Mouse (Mus musculus) embryonic facial prominence, embryonic 11.5 days (tissue): ENCODE results near the gene Eif2ak4. TPM values are rescaled to one million over a fixed set of nuclear protein-coding genes. Genes with fewer than 3 reads are reported as not detected.

ENCODE experiments used
- ATAC-seq: fragments of 200-750 bp; cut with Nextera tagmentation; replicated peaks from 2 replicates; pipeline ENCODE4 v1.8.0; 2017; ENCODE audit warnings: low read depth; ENCODE audit not compliant: insufficient number of reproducible peaks, low FRiP score, low TSS enrichment
- DNase-seq: peaks from one replicate; pipeline ENCODE4 v3.0.0-alpha.2; 2015; ENCODE audit warnings: low spot score
- H3K27ac ChIP-seq: fragments of 300-500 bp; sonication (generic); replicated peaks from 2 replicates; pipeline ENCODE4 v1.5.1; 2014; ENCODE audit warnings: mild to moderate bottlenecking, low read depth, low read length, control low read depth
- H3K27me3 ChIP-seq: fragments of 300-500 bp; sonication (generic); 2 replicates; pipeline ENCODE4 v1.6.1; 2014; ENCODE audit warnings: mild to moderate bottlenecking, low read length, moderate library complexity, mixed read lengths; ENCODE audit not compliant: control insufficient read depth, insufficient read depth
- H3K36me3 ChIP-seq: fragments of 300-500 bp; sonication (generic); replicated peaks from 2 replicates; pipeline ENCODE4 v1.6.1; 2014; ENCODE audit warnings: low read depth, mild to moderate bottlenecking, low read length, moderate library complexity, mixed read lengths; ENCODE audit not compliant: control insufficient read depth, insufficient read depth
- H3K4me1 ChIP-seq: fragments of 300-500 bp; sonication (generic); 2 replicates; pipeline ENCODE4 v1.6.1; 2014; ENCODE audit warnings: low read length, mixed read lengths; ENCODE audit not compliant: control insufficient read depth, insufficient read depth
- H3K4me2 ChIP-seq: fragments of 300-500 bp; sonication (generic); 2 replicates; pipeline ENCODE4 v1.6.1; 2014; ENCODE audit warnings: low read depth, mild to moderate bottlenecking, control low read depth, low read length, moderate library complexity
- H3K4me3 ChIP-seq: fragments of 300-500 bp; sonication (generic); 2 replicates; pipeline ENCODE4 v1.5.1; 2014; ENCODE audit warnings: low read depth, low read length, control low read depth
- H3K9ac ChIP-seq: fragments of 300-500 bp; sonication (generic); replicated peaks from 2 replicates; pipeline ENCODE4 v1.6.1; 2014; ENCODE audit warnings: mild to moderate bottlenecking, control low read depth, low read length
- H3K9me3 ChIP-seq: fragments of 300-500 bp; sonication (generic); replicated peaks from 2 replicates; pipeline ENCODE4 v1.6.1; 2016; ENCODE audit warnings: mild to moderate bottlenecking, low read length, inconsistent platforms, mixed read lengths; ENCODE audit not compliant: control insufficient read depth
- WGBS: fragments of 180-500 bp; shearing (Covaris S2); extraction: QIAGEN DNeasy Blood & Tissue Kit; methylation state at CpG from one replicate; pipeline ENCODE4 v1.1.7; 2014; 5-methylcytosine and 5-hydroxymethylcytosine counted together
- polyA plus RNA-seq: library from polyadenylated mRNA; unstranded; fragments of >200 nt; fragmentation: Nextera tagmentation; extraction: Ambion mirVana; gene quantifications from 2 replicates; pipeline ENCODE4 v1.2.1, GENCODE M21; 2014

Gene Eif2ak4
- polyA plus RNA-seq, 1 experiment from 2014 or later = 11.6 TPM

DNA sequence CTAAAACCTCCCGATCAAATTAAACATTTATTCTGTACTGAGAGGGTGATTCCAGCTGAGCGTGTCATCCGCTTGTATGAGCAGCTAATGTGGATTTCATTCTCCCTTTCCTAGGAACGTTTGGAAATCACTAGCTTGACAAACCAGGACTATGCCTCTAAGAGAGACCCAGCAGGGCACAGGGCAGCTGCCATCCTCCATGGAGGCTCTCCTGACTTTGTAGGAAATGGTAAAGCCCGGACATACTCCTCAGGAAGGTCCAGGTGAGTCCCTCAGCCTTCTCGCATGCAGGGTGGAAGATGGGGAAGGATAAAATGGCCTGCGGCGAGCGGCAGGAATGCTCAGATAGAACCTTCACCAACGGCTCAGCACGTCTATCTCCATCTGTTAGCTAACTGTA lies 24.4 kb downstream of the Eif2ak4 start:
- Histone ChIP-seq H3K4me1 (no peaks in the 10 kb centered on the region), H3K9me3 (no peaks in the 10 kb centered on the region), H3K27me3 (no peaks in the 10 kb centered on the region), H3K36me3 (no peaks in the 10 kb centered on the region; the same call in 1 of the 2 replicates), H3K4me3 (no peak overlapping the region), H3K9ac (no peak overlapping the region), H3K27ac (no peak overlapping the region), H3K4me2 (no peak overlapping the region)
- ATAC-seq = no peak
- no peak for DNase-seq
- WGBS = 95% methylated on average over 11 of the region's 11 CpGs

DNA sequence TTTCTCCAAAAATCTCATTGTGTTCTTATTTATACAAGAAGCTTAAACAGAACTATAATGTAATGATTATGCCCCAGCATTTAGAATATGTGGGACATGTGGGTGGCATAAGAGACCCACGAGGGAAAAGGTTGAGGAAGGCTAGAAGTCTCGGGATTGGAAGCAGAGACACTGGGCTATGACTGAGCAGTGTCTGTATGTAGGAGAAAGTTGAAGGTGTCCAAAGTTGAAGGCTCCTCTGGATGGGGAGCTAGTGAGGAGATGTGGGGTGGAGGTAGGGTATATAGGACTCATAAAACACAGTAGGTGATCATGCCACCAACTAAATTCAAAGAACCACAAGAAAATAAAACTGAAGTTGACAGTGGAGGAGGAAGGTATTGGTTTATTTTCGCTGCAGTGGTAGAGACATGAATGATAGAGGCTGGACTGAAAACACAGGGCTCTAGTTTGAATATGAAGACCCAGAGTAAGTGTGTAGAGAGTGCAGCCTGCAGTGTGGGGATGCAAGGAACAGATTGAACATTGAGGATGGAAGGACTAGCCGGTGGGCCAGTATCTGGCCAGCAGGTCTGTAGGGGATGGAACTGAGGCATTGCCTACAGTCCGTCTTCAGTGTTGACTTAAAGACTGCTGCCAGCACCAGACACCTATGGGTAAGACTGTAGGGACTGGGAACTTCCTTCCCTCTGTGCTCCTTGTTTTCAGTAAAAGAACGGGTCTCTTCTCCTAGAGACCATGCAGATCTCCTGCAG lies 27.4 kb downstream of the Eif2ak4 start:
- H3K9ac ChIP-seq = no peak overlapping the region
- WGBS = 91% methylated on average over 6 of the region's 6 CpGs
- H3K27ac ChIP-seq = no peak overlapping the region
- H3K36me3 ChIP-seq = no peaks in the 10 kb centered on the region; the same call in 1 of the 2 replicates
- H3K9me3 ChIP-seq = no peaks in the 10 kb centered on the region
- no peak for ATAC-seq
- H3K4me3 ChIP-seq = no peak overlapping the region
- no peak overlapping the region for H3K4me2 ChIP-seq
- H3K27me3 ChIP-seq = no peaks in the 10 kb centered on the region
- no peak for DNase-seq
- H3K4me1 ChIP-seq = no peaks in the 10 kb centered on the region

DNA sequence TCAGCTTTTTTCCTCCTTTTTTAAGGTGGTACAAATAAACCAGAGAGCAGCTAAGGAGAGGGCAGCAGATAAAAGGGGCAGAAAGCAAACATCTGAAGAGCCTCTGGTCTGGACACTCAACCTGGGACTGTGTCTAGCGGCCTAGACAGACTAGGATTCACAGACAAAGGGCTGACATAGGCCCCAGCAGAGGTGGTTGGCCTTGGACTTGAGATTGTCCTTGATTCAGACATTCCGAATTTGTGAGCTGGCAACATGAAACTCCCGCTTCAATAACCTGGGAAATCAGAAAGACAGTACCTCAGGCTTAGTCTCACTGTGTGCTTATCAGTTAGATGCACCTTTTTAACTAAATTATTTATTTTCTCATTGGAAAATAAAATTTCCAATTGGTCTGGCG lies 29.7 kb downstream of the Eif2ak4 start:
- DNase-seq = no peak
- no peaks in the 10 kb centered on the region for H3K4me1 ChIP-seq
- no peaks in the 10 kb centered on the region for H3K9me3 ChIP-seq
- no peak overlapping the region for H3K27ac ChIP-seq
- WGBS = 93% methylated on average over 4 of the region's 4 CpGs
- H3K36me3 ChIP-seq = no peaks in the 10 kb centered on the region; the same call in 1 of the 2 replicates
- no peaks in the 10 kb centered on the region for H3K27me3 ChIP-seq
- H3K9ac ChIP-seq = no peak overlapping the region
- no peak overlapping the region for H3K4me3 ChIP-seq
- no peak for ATAC-seq
- no peak overlapping the region for H3K4me2 ChIP-seq

DNA sequence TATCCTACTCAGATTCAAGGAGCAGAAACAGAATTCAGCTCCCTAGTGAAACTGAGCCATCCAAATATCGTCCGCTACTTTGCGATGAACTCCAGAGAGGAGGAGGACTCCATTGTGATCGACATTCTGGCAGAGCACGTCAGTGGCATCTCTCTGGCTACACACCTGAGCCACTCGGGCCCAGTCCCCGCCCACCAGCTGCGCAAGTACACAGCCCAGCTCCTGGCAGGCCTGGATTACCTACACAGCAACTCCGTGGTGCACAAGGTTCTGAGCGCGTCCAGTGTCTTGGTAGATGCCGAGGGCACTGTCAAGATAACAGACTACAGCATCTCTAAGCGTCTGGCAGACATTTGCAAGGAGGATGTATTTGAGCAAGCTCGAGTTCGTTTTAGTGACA lies 33.5 kb downstream of the Eif2ak4 start:
- WGBS = 84% methylated on average over 15 of the region's 15 CpGs

DNA sequence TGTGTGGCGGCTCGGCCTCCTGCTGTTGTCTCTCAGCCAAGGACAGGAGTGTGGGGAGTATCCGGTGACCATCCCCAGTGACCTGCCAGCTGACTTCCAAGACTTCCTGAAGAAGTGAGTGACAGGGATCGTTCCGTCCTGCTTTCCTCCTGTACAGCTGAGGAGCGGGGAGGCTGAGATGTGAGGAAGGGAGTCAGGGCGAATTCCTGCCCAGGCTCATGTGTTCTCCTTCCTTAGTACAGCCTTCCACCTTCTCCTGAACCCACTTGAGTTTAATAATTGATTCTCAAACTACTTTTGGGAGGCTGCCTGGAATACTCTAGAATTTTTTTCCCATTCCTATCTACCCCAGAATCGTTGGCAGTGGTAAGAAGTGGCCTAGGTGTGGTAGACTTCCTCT lies 34.0 kb downstream of the Eif2ak4 start:
- Histone ChIP-seq H3K27ac (no peak overlapping the region), H3K9ac (no peak overlapping the region), H3K36me3 (no peaks in the 10 kb centered on the region; the same call in 1 of the 2 replicates), H3K4me1 (no peaks in the 10 kb centered on the region), H3K9me3 (no peaks in the 10 kb centered on the region), H3K4me2 (no peak overlapping the region), H3K4me3 (no peak overlapping the region), H3K27me3 (no peaks in the 10 kb centered on the region)
- WGBS = 82% methylated on average over 8 of the region's 8 CpGs
- no peak for DNase-seq
- no peak for ATAC-seq

More for the DNA sequence above, 33.5 kb downstream of the Eif2ak4 start:
- Histone ChIP-seq H3K36me3 (no peaks in the 10 kb centered on the region; the same call in 1 of the 2 replicates), H3K9ac (no peak overlapping the region), H3K4me1 (no peaks in the 10 kb centered on the region), H3K27me3 (no peaks in the 10 kb centered on the region), H3K4me2 (no peak overlapping the region), H3K4me3 (no peak overlapping the region), H3K9me3 (no peaks in the 10 kb centered on the region), H3K27ac (no peak overlapping the region)
- ATAC-seq (no peak), DNase-seq (no peak)

DNA sequence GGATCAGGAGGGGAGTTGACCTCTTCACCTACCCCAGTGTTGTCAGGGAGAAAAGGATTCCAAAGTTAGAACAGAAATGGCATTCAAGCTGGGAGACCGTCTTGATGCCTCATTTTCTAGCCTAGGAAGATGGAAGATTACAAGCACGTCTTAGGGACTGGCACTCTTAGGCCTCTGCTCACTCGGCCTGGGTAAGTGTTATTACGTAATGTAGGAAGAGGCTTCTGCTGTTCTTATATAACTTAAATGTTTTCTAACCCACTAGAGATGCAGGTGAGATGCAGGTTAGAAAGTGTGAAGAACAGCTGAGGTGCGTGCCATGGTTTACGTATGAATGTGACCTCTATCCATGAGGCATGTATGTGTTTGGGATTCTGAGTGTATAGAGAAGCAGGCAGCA lies 39.9 kb downstream of the Eif2ak4 start:
- WGBS = 87% methylated on average over 6 of the region's 6 CpGs
- Histone ChIP-seq H3K9ac (no peak overlapping the region), H3K4me1 (no peaks in the 10 kb centered on the region), H3K9me3 (no peaks in the 10 kb centered on the region), H3K27ac (no peak overlapping the region), H3K4me2 (no peak overlapping the region), H3K27me3 (no peaks in the 10 kb centered on the region), H3K4me3 (no peak overlapping the region), H3K36me3 (no peaks in the 10 kb centered on the region; the same call in 1 of the 2 replicates)
- ATAC-seq = no peak
- no peak for DNase-seq

DNA sequence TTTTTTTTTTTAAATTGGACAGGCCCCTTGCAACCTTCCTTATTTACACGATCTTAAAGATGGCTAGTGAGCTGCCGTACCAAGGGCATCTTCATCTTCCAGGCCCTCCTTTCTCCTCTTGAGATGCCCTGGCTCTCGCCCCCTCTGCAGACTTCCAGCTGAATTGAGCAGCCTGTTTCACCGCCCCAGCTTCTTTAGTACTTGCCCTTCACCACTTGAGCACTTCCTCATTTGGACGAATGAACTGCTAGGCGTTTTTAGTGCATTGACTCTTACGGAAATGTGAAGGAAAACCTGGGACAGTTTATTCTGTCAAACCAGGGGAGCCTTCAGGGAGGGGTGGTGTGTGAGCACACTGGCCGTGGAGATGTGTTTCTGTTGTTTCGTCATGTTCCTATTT lies 40.9 kb downstream of the Eif2ak4 start:
- no peak for DNase-seq
- WGBS = 86% methylated on average over 9 of the region's 9 CpGs
- Histone ChIP-seq H3K27ac (no peak overlapping the region), H3K36me3 (no peaks in the 10 kb centered on the region; the same call in 1 of the 2 replicates), H3K4me1 (no peaks in the 10 kb centered on the region), H3K4me3 (no peak overlapping the region), H3K27me3 (no peaks in the 10 kb centered on the region), H3K9me3 (no peaks in the 10 kb centered on the region), H3K9ac (no peak overlapping the region), H3K4me2 (no peak overlapping the region)
- ATAC-seq = no peak

DNA sequence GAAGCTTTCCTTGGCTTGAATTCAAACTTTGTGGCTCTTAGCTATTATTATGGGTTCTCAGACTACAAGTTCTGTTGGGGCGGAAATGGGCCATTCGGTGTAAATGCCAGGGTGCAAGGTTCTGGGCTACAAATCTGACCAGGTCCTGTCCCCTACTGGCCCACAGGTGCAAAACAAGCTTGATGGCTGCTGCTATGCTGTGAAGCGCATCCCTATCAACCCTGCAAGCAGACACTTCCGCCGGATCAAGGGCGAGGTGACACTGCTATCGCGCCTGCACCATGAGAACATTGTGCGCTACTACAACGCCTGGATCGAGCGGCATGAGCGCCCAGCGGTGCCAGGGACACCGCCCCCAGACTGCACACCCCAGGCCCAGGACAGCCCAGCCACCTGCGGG lies 42.2 kb downstream of the Eif2ak4 start:
- WGBS = 78% methylated on average over 16 of the region's 16 CpGs
- no peak overlapping the region for H3K4me3 ChIP-seq
- no peaks in the 10 kb centered on the region for H3K9me3 ChIP-seq
- H3K27me3 ChIP-seq = no peaks in the 10 kb centered on the region
- no peak overlapping the region for H3K9ac ChIP-seq
- ATAC-seq (no peak), DNase-seq (no peak)
- H3K36me3 ChIP-seq = no peaks in the 10 kb centered on the region; the same call in 1 of the 2 replicates
- no peaks in the 10 kb centered on the region for H3K4me1 ChIP-seq
- no peak overlapping the region for H3K27ac ChIP-seq
- no peak overlapping the region for H3K4me2 ChIP-seq
